Mouse (Mus musculus) cerebellum, adult 2 months (tissue): ENCODE data around the gene Ccdc18.

Source experiments
- CTCF ChIP-seq: fragments of 200-500 bp; IDR thresholded peaks from 2 replicates; pipeline ENCODE4 v1.5.1; 2011; ENCODE audit warnings: low read depth, mild to moderate bottlenecking, control low read depth, low read length, moderate library complexity, borderline replicate concordance; ENCODE audit not compliant: insufficient read depth
- POLR2A ChIP-seq: fragments of 200-500 bp; IDR thresholded peaks from 2 replicates; pipeline ENCODE4 v1.6.1; 2011; ENCODE audit warnings: low read length, control low read depth, borderline replicate concordance; ENCODE audit not compliant: insufficient read depth

DNA sequence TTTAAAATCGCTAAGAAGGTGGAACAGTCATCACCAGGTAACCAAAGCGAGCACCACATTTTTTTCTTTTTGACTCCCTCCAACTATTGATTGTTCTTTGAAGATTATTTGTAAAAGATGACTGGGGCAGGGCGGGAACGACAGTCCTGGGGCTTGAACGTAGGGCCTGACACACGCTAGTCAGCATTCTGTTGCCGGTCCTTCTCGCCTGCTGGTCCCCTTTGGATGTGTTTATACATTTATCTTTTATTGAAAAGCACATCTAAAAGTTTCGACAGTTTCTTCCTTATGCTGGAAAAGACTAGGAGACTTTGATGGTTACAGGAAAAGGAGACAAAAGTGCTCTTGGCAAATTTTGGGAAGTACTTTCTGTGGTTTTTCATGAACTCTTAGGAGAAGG, 137.7 kb downstream of the Ccdc18 start:
- TF ChIP-seq POLR2A (no peak), CTCF (no peak)
